Mouse (Mus musculus) ovary, postnatal 14 days (tissue): Measurements from ENCODE around the gene Prkar1a.

Experiments used
- DNase-seq: peaks from one replicate; pipeline ENCODE4 v3.0.0; 2022; ENCODE audit warnings: low spot score

Gene Prkar1a

GRCm38 (mm10) chr11:109672881-109673739 is 23.9 kb downstream of the Prkar1a start:
- no peak for DNase-seq

GRCm38 (mm10) chr11:109673741-109674140 is 24.5 kb downstream of the Prkar1a start:
- DNase-seq, result no peak

- DNase-seq, result no peak
Observed at GRCm38 (mm10) chr11:109674542-109674941, 25.3 kb downstream of the Prkar1a start.

- no peak for DNase-seq
Observed at GRCm38 (mm10) chr11:109675208-109675607, 26.0 kb downstream of the Prkar1a start.

GRCm38 (mm10) chr11:109675771-109676170 is 26.6 kb downstream of the Prkar1a start:
- DNase-seq, result no peak

GRCm38 (mm10) chr11:109676621-109677373 is 27.6 kb downstream of the Prkar1a start:
- no peak for DNase-seq

GRCm38 (mm10) chr11:109678291-109678690 is 29.1 kb downstream of the Prkar1a start:
- DNase-seq, result no peak

GRCm38 (mm10) chr11:109680934-109681333 is 31.7 kb downstream of the Prkar1a start:
- DNase-seq, result no peak

GRCm38 (mm10) chr11:109681556-109681955 is 32.4 kb downstream of the Prkar1a start:
- DNase-seq, result no peak

GRCm38 (mm10) chr11:109682221-109682620 is 33.0 kb downstream of the Prkar1a start:
- no peak for DNase-seq

GRCm38 (mm10) chr11:109689539-109689938 is 40.3 kb downstream of the Prkar1a start:
- no peak for DNase-seq

GRCm38 (mm10) chr11:109692737-109693136 is 43.5 kb downstream of the Prkar1a start:
- DNase-seq, result no peak

GRCm38 (mm10) chr11:109696519-109696918 is 47.3 kb downstream of the Prkar1a start:
- no peak for DNase-seq

GRCm38 (mm10) chr11:109697089-109697643 is 48.0 kb downstream of the Prkar1a start:
- no peak for DNase-seq

GRCm38 (mm10) chr11:109698740-109699139 is 49.5 kb downstream of the Prkar1a start:
- DNase-seq, result no peak

GRCm38 (mm10) chr11:109699784-109700183 is 50.6 kb downstream of the Prkar1a start:
- DNase-seq, result no peak

- DNase-seq, result no peak
Observed at GRCm38 (mm10) chr11:109700761-109701160, 51.6 kb downstream of the Prkar1a start.

- DNase-seq, result no peak
Observed at GRCm38 (mm10) chr11:109702031-109702815, 53.0 kb downstream of the Prkar1a start.

GRCm38 (mm10) chr11:109703845-109704244 is 54.6 kb downstream of the Prkar1a start:
- DNase-seq, result no peak

- no peak for DNase-seq
Observed at GRCm38 (mm10) chr11:109704311-109705205, 55.4 kb downstream of the Prkar1a start.
